Mouse (Mus musculus) embryo, embryonic 10.5 days (tissue): ENCODE measurements around the gene Klhl5.
A peak's percentile ranks its signal among the peaks of the same experiment; 100 is the strongest.

ENCODE experiments used
- DNase-seq: peaks from one replicate; pipeline ENCODE4 v3.0.0-alpha.2; 2015; ENCODE audit warnings: low spot score

Klhl5 gene

GRCm38 (mm10) chr5:65106876-65107772 is at the start of gene Klhl5:
Gene Klhl5, plus strand, starts transcription at chr5:65107539.
- DNase-seq = peak; percentile 90

GRCm38 (mm10) chr5:65057596-65057995 is 49.7 kb upstream of the Klhl5 start:
- no peak for DNase-seq

GRCm38 (mm10) chr5:65059806-65060205 is 47.5 kb upstream of the Klhl5 start:
- no peak for DNase-seq

- no peak for DNase-seq
Measured at GRCm38 (mm10) chr5:65062236-65062635, 45.1 kb upstream of the Klhl5 start.

GRCm38 (mm10) chr5:65063266-65063665 is 44.1 kb upstream of the Klhl5 start:
- DNase-seq = no peak

- no peak for DNase-seq
Measured at GRCm38 (mm10) chr5:65068166-65068565, 39.2 kb upstream of the Klhl5 start.

GRCm38 (mm10) chr5:65069872-65070271 is 37.5 kb upstream of the Klhl5 start:
- no peak for DNase-seq

GRCm38 (mm10) chr5:65071689-65072118 is 35.6 kb upstream of the Klhl5 start:
- no peak for DNase-seq

GRCm38 (mm10) chr5:65073247-65073646 is 34.1 kb upstream of the Klhl5 start:
- DNase-seq = no peak

GRCm38 (mm10) chr5:65074693-65075092 is 32.6 kb upstream of the Klhl5 start:
- DNase-seq = no peak

- DNase-seq = no peak
Measured at GRCm38 (mm10) chr5:65076087-65076486, 31.3 kb upstream of the Klhl5 start.

- DNase-seq = no peak
Measured at GRCm38 (mm10) chr5:65076748-65077147, 30.6 kb upstream of the Klhl5 start.

- no peak for DNase-seq
Measured at GRCm38 (mm10) chr5:65078081-65078480, 29.3 kb upstream of the Klhl5 start.

- no peak for DNase-seq
Measured at GRCm38 (mm10) chr5:65079881-65080280, 27.5 kb upstream of the Klhl5 start.

GRCm38 (mm10) chr5:65081836-65082235 is 25.5 kb upstream of the Klhl5 start:
- DNase-seq = no peak

GRCm38 (mm10) chr5:65086522-65086921 is 20.8 kb upstream of the Klhl5 start:
- DNase-seq = no peak

- no peak for DNase-seq
Measured at GRCm38 (mm10) chr5:65089707-65090106, 17.6 kb upstream of the Klhl5 start.

- no peak for DNase-seq
Measured at GRCm38 (mm10) chr5:65091184-65091858, 16.0 kb upstream of the Klhl5 start.

GRCm38 (mm10) chr5:65091921-65092320 is 15.4 kb upstream of the Klhl5 start, which contains the start of gene Tmem156:
Gene Tmem156, minus strand, starts transcription at chr5:65092132.
- no peak for DNase-seq

- peak; percentile 54 for DNase-seq
Measured at GRCm38 (mm10) chr5:65093769-65094168, 13.6 kb upstream of the Klhl5 start.

- DNase-seq = no peak
Measured at GRCm38 (mm10) chr5:65094902-65095545, 12.3 kb upstream of the Klhl5 start.

GRCm38 (mm10) chr5:65096082-65096481 is 11.3 kb upstream of the Klhl5 start:
- DNase-seq = no peak

GRCm38 (mm10) chr5:65096805-65097204 is 10.5 kb upstream of the Klhl5 start:
- no peak for DNase-seq
